Mouse (Mus musculus): ENCODE data around the gene Ogg1.

DNA sequence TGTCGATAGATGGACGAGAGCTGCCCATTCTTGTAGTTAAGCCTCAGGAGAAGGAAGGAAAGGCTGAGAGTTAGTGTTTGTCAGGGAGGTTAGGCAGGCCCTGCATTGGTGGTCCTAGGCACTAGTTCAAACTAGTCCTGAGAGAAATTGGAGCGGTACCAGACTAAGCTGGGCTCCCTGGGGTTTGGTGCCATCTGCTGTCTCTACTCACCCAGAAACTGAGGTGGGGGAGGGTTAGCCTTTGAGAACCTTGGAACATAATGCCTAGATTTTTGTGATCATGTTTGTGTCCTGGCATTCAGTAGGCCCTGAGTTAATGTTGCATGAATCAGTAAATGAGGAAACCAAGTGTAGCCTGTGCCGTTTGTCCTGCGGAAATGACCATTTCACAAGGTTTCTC lies 18.6 kb upstream of the Ogg1 start:
- no peak for TF ChIP-seq POLR2A (IDR thresholded peaks at IDR 0.05; ENCODE audit: control insufficient read depth, low read depth, low read length)
- TF ChIP-seq CTCF (IDR thresholded peaks at IDR 0.05; ENCODE audit: control insufficient read depth, insufficient read depth, insufficient replicate concordance, low read depth, low read length), result no peak
